11 mouse cellular contexts compared by ENCODE assay signal in genomic region chr16:33053141-33053540, GRCm38 (mm10).
"Had no signal": no experiment of that assay in that cellular context is flagged by ENCODE, and none has a peak within 500 bp of the region (broad histone marks: within the 10 kb centered on the region; RNA-seq: fewer than 3 reads in every experiment).

No protein-coding gene starts in this region.

- DNase-seq: kidney, adult 2 months; kidney, postnatal 25 days; layer of hippocampus, adult 9-11 months; layer of hippocampus, postnatal 36 days; left cerebral cortex, postnatal 4 days; liver, postnatal 0 days; lung, embryonic 14.5 days; retina, postnatal 1 day; right cerebral cortex, postnatal 25 days; spleen, adult 18-20 months; thymus, postnatal 36 days had no signal
